Mouse (Mus musculus): ENCODE data around the gene Zswim9. TPM values are rescaled to one million over a fixed set of nuclear protein-coding genes. Genes with fewer than 3 reads are reported as not detected.

The Zswim9 gene
- total and polyA plus RNA-seq, 2 experiments from 2014 or later: 7.3 to 7.9 TPM

- Histone ChIP-seq H3K27ac (no peak overlapping the region), H3K36me3 (ENCODE audit: insufficient read depth, low read length) (peaks cover 30% of the 10 kb centered on the region), H3K4me1 (ENCODE audit: insufficient read depth, low read length) (no peaks in the 10 kb centered on the region), H3K9me3 (ENCODE audit: low read length) (no peaks in the 10 kb centered on the region), H3K27me3 (ENCODE audit: insufficient read depth, low read length) (no peaks in the 10 kb centered on the region), H3K4me3 (ENCODE audit: low read length) (no peak overlapping the region), H3K9ac (replicated peaks; ENCODE audit: low read length) (no peak overlapping the region), H3K4me2 (ENCODE audit: low read depth, low read length) (no peak overlapping the region)
- 97% methylated on average over 2 of the region's 2 CpGs for WGBS
- no peak for TF ChIP-seq CTCF (IDR thresholded peaks at IDR 0.05; ENCODE audit: low read depth)
- ATAC-seq: no peak
- DNase-seq (ENCODE audit: low spot score): no peak
These were observed 30.9 kb upstream of the Zswim9 start for GRCm38 (mm10) chr7:13309407-13309806.

GRCm38 (mm10) chr7:13303372-13303771 lies 24.9 kb upstream of the Zswim9 start:
- Histone ChIP-seq H3K4me3 (ENCODE audit: low read length) (no peak overlapping the region), H3K27ac (no peak overlapping the region), H3K9me3 (ENCODE audit: low read length) (no peaks in the 10 kb centered on the region), H3K9ac (replicated peaks; ENCODE audit: low read length) (no peak overlapping the region), H3K4me1 (ENCODE audit: insufficient read depth, low read length) (no peaks in the 10 kb centered on the region), H3K27me3 (ENCODE audit: insufficient read depth, low read length) (no peaks in the 10 kb centered on the region), H3K36me3 (ENCODE audit: insufficient read depth, low read length) (peaks cover 63% of the 10 kb centered on the region), H3K4me2 (ENCODE audit: low read depth, low read length) (no peak overlapping the region)
- no peak for TF ChIP-seq CTCF (IDR thresholded peaks at IDR 0.05; ENCODE audit: low read depth)
- ATAC-seq (no peak), DNase-seq (ENCODE audit: low spot score) (no peak)

GRCm38 (mm10) chr7:13302780-13303179 lies 24.3 kb upstream of the Zswim9 start:
- TF ChIP-seq CTCF (IDR thresholded peaks at IDR 0.05; ENCODE audit: low read depth): no peak
- 92% methylated on average over 2 of the region's 2 CpGs for WGBS
- Histone ChIP-seq H3K4me3 (ENCODE audit: low read length) (no peak overlapping the region), H3K9ac (replicated peaks; ENCODE audit: low read length) (no peak overlapping the region), H3K4me2 (ENCODE audit: low read depth, low read length) (no peak overlapping the region), H3K27ac (no peak overlapping the region), H3K4me1 (ENCODE audit: insufficient read depth, low read length) (no peaks in the 10 kb centered on the region), H3K9me3 (ENCODE audit: low read length) (no peaks in the 10 kb centered on the region), H3K27me3 (ENCODE audit: insufficient read depth, low read length) (no peaks in the 10 kb centered on the region), H3K36me3 (ENCODE audit: insufficient read depth, low read length) (peaks cover 67% of the 10 kb centered on the region)
- no peak for DNase-seq (ENCODE audit: low spot score)
- ATAC-seq: no peak

GRCm38 (mm10) chr7:13301643-13302042 lies 23.1 kb upstream of the Zswim9 start:
- Histone ChIP-seq H3K27me3 (ENCODE audit: insufficient read depth, low read length) (no peaks in the 10 kb centered on the region), H3K36me3 (ENCODE audit: insufficient read depth, low read length) (peaks cover 68% of the 10 kb centered on the region)

GRCm38 (mm10) chr7:13298821-13299220 lies 20.3 kb upstream of the Zswim9 start:
- DNase-seq (ENCODE audit: low spot score) (no peak), ATAC-seq (no peak)
- Histone ChIP-seq H3K9ac (replicated peaks; ENCODE audit: low read length) (no peak overlapping the region), H3K4me1 (ENCODE audit: insufficient read depth, low read length) (no peaks in the 10 kb centered on the region), H3K36me3 (ENCODE audit: insufficient read depth, low read length) (peaks cover 74% of the 10 kb centered on the region), H3K9me3 (ENCODE audit: low read length) (no peaks in the 10 kb centered on the region), H3K4me2 (ENCODE audit: low read depth, low read length) (no peak overlapping the region), H3K27me3 (ENCODE audit: insufficient read depth, low read length) (no peaks in the 10 kb centered on the region), H3K4me3 (ENCODE audit: low read length) (no peak overlapping the region), H3K27ac (no peak overlapping the region)
- WGBS: 93% methylated on average over 5 of the region's 5 CpGs
- TF ChIP-seq CTCF (IDR thresholded peaks at IDR 0.05; ENCODE audit: low read depth): no peak

More at GRCm38 (mm10) chr7:13301643-13302042, 23.1 kb upstream of the Zswim9 start:
- H3K9ac ChIP-seq (replicated peaks; ENCODE audit: low read length): no peak overlapping the region
- DNase-seq (ENCODE audit: low spot score) (no peak), ATAC-seq (no peak)
- WGBS: 81% methylated on average over 1 of the region's 1 CpGs
- no peak overlapping the region for H3K4me2 ChIP-seq (ENCODE audit: low read depth, low read length)
- H3K4me1 ChIP-seq (ENCODE audit: insufficient read depth, low read length): no peaks in the 10 kb centered on the region
- no peak for TF ChIP-seq CTCF (IDR thresholded peaks at IDR 0.05; ENCODE audit: low read depth)
- no peak overlapping the region for H3K4me3 ChIP-seq (ENCODE audit: low read length)
- no peak overlapping the region for H3K27ac ChIP-seq
- no peaks in the 10 kb centered on the region for H3K9me3 ChIP-seq (ENCODE audit: low read length)

GRCm38 (mm10) chr7:13297636-13298035 lies 19.1 kb upstream of the Zswim9 start:
- H3K4me3 ChIP-seq (ENCODE audit: low read length): no peak overlapping the region
- TF ChIP-seq CTCF (IDR thresholded peaks at IDR 0.05; ENCODE audit: low read depth): no peak
- H3K27me3 ChIP-seq (ENCODE audit: insufficient read depth, low read length): no peaks in the 10 kb centered on the region
- no peaks in the 10 kb centered on the region for H3K4me1 ChIP-seq (ENCODE audit: insufficient read depth, low read length)
- H3K36me3 ChIP-seq (ENCODE audit: insufficient read depth, low read length): peaks cover 75% of the 10 kb centered on the region
- 100% methylated on average over 1 of the region's 1 CpGs for WGBS
- H3K27ac ChIP-seq: no peak overlapping the region
- ATAC-seq: no peak
- no peak overlapping the region for H3K4me2 ChIP-seq (ENCODE audit: low read depth, low read length)
- no peak for DNase-seq (ENCODE audit: low spot score)
- H3K9ac ChIP-seq (replicated peaks; ENCODE audit: low read length): no peak overlapping the region
- H3K9me3 ChIP-seq (ENCODE audit: low read length): no peaks in the 10 kb centered on the region

- TF ChIP-seq CTCF (IDR thresholded peaks at IDR 0.05; ENCODE audit: low read depth): no peak
- Histone ChIP-seq H3K27ac (no peak overlapping the region), H3K4me1 (ENCODE audit: insufficient read depth, low read length) (no peaks in the 10 kb centered on the region), H3K9ac (replicated peaks; ENCODE audit: low read length) (no peak overlapping the region), H3K36me3 (ENCODE audit: insufficient read depth, low read length) (peaks cover 69% of the 10 kb centered on the region), H3K4me2 (ENCODE audit: low read depth, low read length) (no peak overlapping the region), H3K9me3 (ENCODE audit: low read length) (no peaks in the 10 kb centered on the region), H3K27me3 (ENCODE audit: insufficient read depth, low read length) (no peaks in the 10 kb centered on the region), H3K4me3 (ENCODE audit: low read length) (no peak overlapping the region)
- DNase-seq (ENCODE audit: low spot score) (no peak), ATAC-seq (no peak)
- WGBS: 96% methylated on average over 7 of the region's 7 CpGs
These were observed 16.7 kb upstream of the Zswim9 start for GRCm38 (mm10) chr7:13295256-13295655.
